Mouse (Mus musculus) liver, embryonic 13.5 days (tissue): ENCODE results near the gene Stat5a. TPM values are rescaled to one million over a fixed set of nuclear protein-coding genes. Genes with fewer than 3 reads are reported as not detected.

Experiments
- ATAC-seq: fragments of 200-750 bp; cut with Nextera tagmentation; 2 replicates; pipeline ENCODE4 v1.8.0; 2017; ENCODE audit warnings: low read depth, mild to moderate bottlenecking, moderate number of reproducible peaks, moderate library complexity
- DNase-seq: peaks from one replicate; pipeline ENCODE4 v3.0.0; 2022
- H3K27ac ChIP-seq: fragments of 300-500 bp; sonication (generic); 2 replicates; pipeline ENCODE4 v1.5.1; 2015; ENCODE audit warnings: moderate library complexity, mild to moderate bottlenecking, inconsistent platforms
- H3K27me3 ChIP-seq: fragments of 300-500 bp; sonication (generic); 2 replicates; pipeline ENCODE4 v1.6.1; 2015; ENCODE audit warnings: mild to moderate bottlenecking, inconsistent platforms
- H3K36me3 ChIP-seq: fragments of 300-500 bp; sonication (generic); 2 replicates; pipeline ENCODE4 v1.6.1; 2015; ENCODE audit warnings: mild to moderate bottlenecking, inconsistent platforms
- H3K4me1 ChIP-seq: fragments of 300-500 bp; sonication (generic); replicated peaks from 2 replicates; pipeline ENCODE4 v1.6.1; 2015; ENCODE audit warnings: inconsistent platforms
- H3K4me2 ChIP-seq: fragments of 300-500 bp; sonication (generic); 2 replicates; pipeline ENCODE4 v1.6.1; 2015; ENCODE audit warnings: inconsistent platforms, mild to moderate bottlenecking, moderate library complexity
- H3K4me3 ChIP-seq: fragments of 300-500 bp; sonication (generic); replicated peaks from 2 replicates; pipeline ENCODE4 v1.5.1; 2015; ENCODE audit warnings: mild to moderate bottlenecking, inconsistent platforms
- H3K9ac ChIP-seq: fragments of 300-500 bp; sonication (generic); 2 replicates; pipeline ENCODE4 v1.6.1; 2015; ENCODE audit warnings: mild to moderate bottlenecking, inconsistent platforms
- H3K9me3 ChIP-seq: fragments of 300-500 bp; sonication (generic); replicated peaks from 2 replicates; pipeline ENCODE4 v1.6.1; 2016; ENCODE audit warnings: inconsistent platforms
- whole genome bisulfite sequencing: fragments of 180-500 bp; shearing (Covaris S2); methylation state at CpG from one replicate; pipeline ENCODE4 v1.1.7; 2015; ENCODE audit not compliant: insufficient replicate concordance; 5-methylcytosine and 5-hydroxymethylcytosine counted together
- polyA plus RNA-seq: library from polyadenylated mRNA; unstranded; fragments of >200 nt; fragmentation: Nextera tagmentation; extraction: Ambion mirVana; gene quantifications from 2 replicates; pipeline ENCODE4 v1.2.1, GENCODE M21; 2015

The Stat5a gene
- polyA plus RNA-seq, 1 experiment from 2014 or later = 11.1 TPM

DNA sequence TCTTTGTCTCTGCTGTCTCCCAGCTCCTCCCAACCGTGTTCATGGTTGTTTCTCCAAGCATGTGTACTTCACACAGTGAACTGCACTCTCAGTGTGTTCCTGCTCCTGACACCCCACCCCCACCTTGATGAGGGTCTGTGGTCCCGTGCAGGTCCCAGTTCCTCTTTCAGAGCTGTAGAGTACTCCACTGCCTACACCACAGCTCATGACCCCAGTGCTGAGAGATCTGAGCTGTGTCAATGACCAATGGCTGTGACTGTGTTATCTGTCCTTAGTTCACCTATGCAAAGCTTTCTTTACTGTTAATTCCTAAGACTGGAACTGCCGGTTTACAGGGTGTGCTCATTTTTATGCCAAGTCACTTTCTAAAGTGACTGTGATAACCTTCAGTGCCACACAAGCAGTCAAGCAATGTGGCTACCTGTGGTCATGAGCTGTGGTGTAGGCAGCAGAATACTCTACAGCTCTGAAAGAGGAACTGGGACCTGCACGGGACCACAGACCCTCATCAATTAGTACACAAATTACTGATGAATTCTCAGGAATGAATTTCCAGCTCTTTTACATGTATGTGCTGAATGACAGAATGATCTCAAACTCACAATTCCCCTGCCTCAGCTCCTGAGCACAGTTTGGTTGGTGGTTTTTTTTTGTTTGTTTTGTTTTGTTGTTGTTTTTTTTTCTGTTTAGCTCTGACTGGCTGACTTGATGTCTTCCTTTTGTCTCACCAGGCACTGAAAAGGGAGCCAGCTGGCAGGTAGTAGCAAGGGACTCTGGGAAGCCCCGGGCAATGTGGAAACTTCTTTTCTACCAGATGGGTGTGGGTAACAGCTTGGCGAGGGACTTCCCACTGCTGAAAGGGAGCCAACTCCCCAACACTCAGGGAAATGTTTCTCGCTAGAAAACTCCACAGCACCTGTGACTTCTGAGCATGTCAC is 38.4 kb downstream of the Stat5a start:
- Histone ChIP-seq H3K27ac (0 out of 2 replicates have a peak overlapping the region, but pooled peaks have one; percentile 3), H3K9me3 (no peaks in the 10 kb centered on the region), H3K4me1 (peaks cover 17% of the 10 kb centered on the region), H3K27me3 (no peaks in the 10 kb centered on the region), H3K4me3 (no peak overlapping the region), H3K4me2 (no peak overlapping the region), H3K9ac (no peak overlapping the region), H3K36me3 (peaks cover 69% of the 10 kb centered on the region)
- WGBS = 67% methylated on average over 7 of the region's 7 CpGs
- no peak for ATAC-seq
- no peak for DNase-seq

DNA sequence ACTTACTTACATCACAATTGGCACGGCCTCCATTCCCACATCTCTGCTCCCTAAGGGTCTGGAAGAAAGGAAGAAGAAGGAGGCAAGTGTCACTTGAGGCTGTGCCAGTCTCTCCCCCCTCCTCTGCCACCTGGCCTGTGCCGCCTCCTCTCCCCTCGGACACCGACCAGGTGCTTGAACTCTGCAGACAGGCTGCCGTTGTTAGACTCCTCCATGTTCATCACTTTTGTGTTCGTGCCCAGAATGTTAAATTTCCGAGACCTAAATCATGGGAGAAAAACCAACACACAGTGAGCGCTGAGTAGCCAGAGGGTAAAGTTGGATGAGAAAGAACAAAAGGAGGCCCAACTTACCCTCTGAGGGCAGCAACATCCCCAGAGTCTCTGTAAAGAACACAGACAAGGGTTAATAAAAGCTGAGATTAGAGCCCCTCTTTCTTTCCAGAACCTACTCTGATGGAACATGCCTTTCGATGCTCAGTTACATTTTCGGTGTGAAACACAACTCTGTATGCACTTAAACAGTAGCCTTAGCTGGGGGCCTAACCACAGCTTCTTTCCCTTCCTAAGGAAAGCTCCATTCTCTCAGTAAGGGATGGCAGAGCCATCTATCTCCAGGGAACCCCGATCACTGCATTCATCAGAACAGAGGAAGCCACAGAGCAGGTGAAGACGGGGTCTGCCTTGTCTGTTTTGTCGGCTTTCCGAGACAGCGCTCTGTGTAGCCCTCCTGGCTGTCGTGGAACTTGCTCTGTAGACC is 39.5 kb downstream of the Stat5a start:
- WGBS = 85% methylated on average over 16 of the region's 16 CpGs
- H3K4me3 ChIP-seq = no peak overlapping the region
- H3K36me3 ChIP-seq = peaks cover 72% of the 10 kb centered on the region

DNA sequence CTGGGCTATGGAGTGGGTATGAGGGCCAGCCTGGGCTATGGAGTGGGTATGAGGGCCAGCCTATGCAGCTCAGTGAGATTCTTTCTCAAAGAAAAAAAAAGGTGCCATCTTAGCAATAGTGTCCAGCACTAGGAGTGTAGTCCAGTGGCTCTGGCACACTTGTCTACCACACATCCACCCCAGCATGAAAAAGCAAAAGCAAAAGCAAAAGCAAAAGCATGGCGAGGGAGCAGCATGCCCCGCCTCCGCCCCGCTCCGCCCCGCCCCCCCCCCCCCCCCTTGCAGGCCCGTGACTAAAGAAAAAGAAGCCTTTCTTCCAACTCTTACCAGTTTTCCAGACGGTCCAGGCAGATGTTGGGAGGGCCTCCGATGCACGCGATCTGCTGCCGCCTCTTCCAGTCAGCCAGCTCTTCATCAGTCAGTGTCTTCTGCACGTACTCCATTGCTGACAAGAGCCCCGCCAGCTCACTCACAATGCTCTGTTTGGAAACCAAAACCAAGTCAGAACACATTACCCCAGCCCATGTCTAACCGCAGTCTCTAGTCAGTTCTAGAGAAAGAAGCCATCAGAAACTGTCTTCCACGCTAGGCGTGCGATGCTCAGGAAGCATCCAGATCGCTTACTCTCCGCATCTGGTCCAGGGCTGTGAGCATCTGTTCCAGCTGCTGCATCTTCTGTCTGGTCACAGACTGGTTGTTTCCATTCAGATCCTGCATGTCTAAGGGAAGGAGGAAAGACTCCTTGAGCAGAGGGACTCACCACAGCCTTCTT is 45.6 kb downstream of the Stat5a start:
- 81% methylated on average over 17 of the region's 20 CpGs for WGBS
- Histone ChIP-seq H3K36me3 (peaks cover 83% of the 10 kb centered on the region), H3K4me3 (no peak overlapping the region), H3K27ac (no peak overlapping the region), H3K4me1 (peaks cover 33% of the 10 kb centered on the region), H3K9me3 (no peaks in the 10 kb centered on the region), H3K9ac (no peak overlapping the region), H3K27me3 (no peaks in the 10 kb centered on the region), H3K4me2 (no peak overlapping the region)
- DNase-seq (no peak), ATAC-seq (no peak)

More for the DNA sequence above, 39.5 kb downstream of the Stat5a start:
- Histone ChIP-seq H3K4me2 (no peak overlapping the region), H3K27me3 (no peaks in the 10 kb centered on the region), H3K9me3 (no peaks in the 10 kb centered on the region), H3K27ac (no peak overlapping the region), H3K4me1 (peaks cover 7% of the 10 kb centered on the region), H3K9ac (no peak overlapping the region)
- DNase-seq (no peak), ATAC-seq (no peak)

GRCm38 (mm10) chr11:100905929-100906328 is 46.8 kb downstream of the Stat5a start:
- H3K4me2 ChIP-seq = no peak overlapping the region
- 21% methylated on average over 1 of the region's 1 CpGs for WGBS
- H3K4me1 ChIP-seq = peaks cover 33% of the 10 kb centered on the region
- DNase-seq = no peak
- H3K9ac ChIP-seq = no peak overlapping the region
- H3K27ac ChIP-seq = 0 out of 2 replicates have a peak overlapping the region, but pooled peaks have one; percentile 24
- H3K27me3 ChIP-seq = no peaks in the 10 kb centered on the region
- peaks cover 81% of the 10 kb centered on the region for H3K36me3 ChIP-seq
- H3K9me3 ChIP-seq = no peaks in the 10 kb centered on the region
- no peak overlapping the region for H3K4me3 ChIP-seq
- ATAC-seq = no peak

- H3K4me2 ChIP-seq = no peak overlapping the region
- H3K27me3 ChIP-seq = no peaks in the 10 kb centered on the region
- ATAC-seq (peak; percentile 60), DNase-seq (no peak)
- H3K9ac ChIP-seq = 0 out of 2 replicates have a peak overlapping the region, but pooled peaks have one; percentile 5
- peaks cover 75% of the 10 kb centered on the region for H3K36me3 ChIP-seq
- no peak overlapping the region for H3K4me3 ChIP-seq
- peaks cover 33% of the 10 kb centered on the region for H3K4me1 ChIP-seq
- no peaks in the 10 kb centered on the region for H3K9me3 ChIP-seq
- 0 out of 2 replicates have a peak overlapping the region, but pooled peaks have one; percentile 24 for H3K27ac ChIP-seq
- 58% methylated on average over 4 of the region's 4 CpGs for WGBS
These were observed 47.7 kb downstream of the Stat5a start for GRCm38 (mm10) chr11:100906885-100907284.

GRCm38 (mm10) chr11:100908112-100908511 is 49.0 kb downstream of the Stat5a start:
- ATAC-seq (no peak), DNase-seq (no peak)
- no peak overlapping the region for H3K9ac ChIP-seq
- no peak overlapping the region for H3K4me2 ChIP-seq
- H3K27me3 ChIP-seq = no peaks in the 10 kb centered on the region
- 73% methylated on average over 2 of the region's 2 CpGs for whole genome bisulfite sequencing
- H3K4me3 ChIP-seq = no peak overlapping the region
- H3K27ac ChIP-seq = no peak overlapping the region; the same call in 1 of the 2 replicates
- H3K36me3 ChIP-seq = peaks cover 65% of the 10 kb centered on the region
- H3K4me1 ChIP-seq = peaks cover 42% of the 10 kb centered on the region
- H3K9me3 ChIP-seq = no peaks in the 10 kb centered on the region

GRCm38 (mm10) chr11:100908567-100908966 is 49.4 kb downstream of the Stat5a start:
- DNase-seq = no peak
- Histone ChIP-seq H3K4me1 (peaks cover 44% of the 10 kb centered on the region), H3K27ac (no peak overlapping the region), H3K27me3 (no peaks in the 10 kb centered on the region), H3K9me3 (no peaks in the 10 kb centered on the region), H3K4me2 (no peak overlapping the region), H3K36me3 (peaks cover 61% of the 10 kb centered on the region), H3K4me3 (no peak overlapping the region), H3K9ac (no peak overlapping the region)
- 79% methylated on average over 9 of the region's 9 CpGs for WGBS
- no peak for ATAC-seq

DNA sequence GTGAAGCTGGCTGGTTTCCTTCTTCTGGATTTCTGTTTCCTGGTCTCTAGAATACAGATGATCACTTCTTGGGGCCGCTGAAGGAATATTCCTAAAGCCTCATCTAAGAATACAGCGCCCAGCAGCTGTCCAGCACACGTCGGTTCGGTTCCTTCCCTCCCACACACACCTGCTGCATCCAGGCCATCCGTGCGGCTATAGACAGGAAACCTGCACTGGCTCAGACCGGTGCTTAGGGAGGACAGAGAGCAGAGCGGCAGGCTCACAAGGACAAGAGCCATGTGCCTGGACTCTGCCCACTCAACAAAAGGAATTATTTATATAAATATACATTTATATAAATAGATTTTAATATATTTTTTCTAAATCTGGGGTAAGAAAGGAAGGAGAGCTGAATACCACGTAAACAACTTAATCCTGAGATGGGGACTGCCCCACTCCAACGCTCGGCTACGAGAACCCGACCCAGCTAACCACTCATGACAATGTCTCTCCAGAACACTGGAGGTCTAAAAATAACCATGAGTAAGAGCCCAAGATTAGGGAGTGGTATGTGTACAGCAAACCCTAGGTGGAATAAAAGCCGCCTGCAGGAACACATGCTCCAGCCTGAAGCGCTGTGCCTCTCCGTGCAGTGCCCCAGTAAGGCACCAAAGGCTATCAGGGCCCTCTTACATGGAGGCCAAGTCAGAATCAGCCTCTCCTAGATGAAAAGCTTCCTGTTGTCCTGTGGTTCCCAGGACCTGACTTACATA is 53.4 kb downstream of the Stat5a start:
- peaks cover 19% of the 10 kb centered on the region for H3K4me1 ChIP-seq
- 0 out of 2 replicates have a peak, but pooled peaks cover 4% of the 10 kb centered on the region for H3K9me3 ChIP-seq
- no peak for DNase-seq
- H3K27me3 ChIP-seq = no peaks in the 10 kb centered on the region
- no peak overlapping the region for H3K4me2 ChIP-seq
- H3K4me3 ChIP-seq = no peak overlapping the region
- no peak overlapping the region for H3K27ac ChIP-seq
- no peak overlapping the region for H3K9ac ChIP-seq
- 85% methylated on average over 17 of the region's 17 CpGs for WGBS
- peaks cover 43% of the 10 kb centered on the region for H3K36me3 ChIP-seq
- no peak for ATAC-seq

DNA sequence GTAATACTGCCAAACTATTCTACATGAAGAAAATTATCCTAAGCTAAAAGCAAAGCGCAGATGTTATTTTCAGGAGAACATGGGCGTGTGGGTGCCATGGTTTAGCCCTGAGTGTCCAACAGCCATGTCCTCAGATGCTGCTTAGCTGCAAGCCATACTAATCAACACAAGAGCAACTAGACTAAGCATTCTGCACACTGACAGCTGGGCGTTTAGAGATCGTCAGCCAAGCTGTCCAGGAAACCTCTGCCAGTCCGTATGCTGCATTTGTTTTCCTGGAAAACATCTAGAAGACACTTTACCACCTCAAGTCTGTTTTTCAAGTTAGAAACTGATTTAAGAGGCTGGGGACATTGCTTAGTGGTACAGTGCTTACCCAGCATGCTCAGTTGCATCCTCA is 55.3 kb downstream of the Stat5a start:
- Histone ChIP-seq H3K27me3 (no peaks in the 10 kb centered on the region), H3K36me3 (peaks cover 39% of the 10 kb centered on the region), H3K9ac (no peak overlapping the region), H3K9me3 (0 out of 2 replicates have a peak, but pooled peaks cover 4% of the 10 kb centered on the region), H3K27ac (no peak overlapping the region), H3K4me3 (no peak overlapping the region), H3K4me1 (peaks cover 27% of the 10 kb centered on the region), H3K4me2 (no peak overlapping the region)
- DNase-seq (no peak), ATAC-seq (no peak)
- WGBS = 82% methylated on average over 5 of the region's 5 CpGs

DNA sequence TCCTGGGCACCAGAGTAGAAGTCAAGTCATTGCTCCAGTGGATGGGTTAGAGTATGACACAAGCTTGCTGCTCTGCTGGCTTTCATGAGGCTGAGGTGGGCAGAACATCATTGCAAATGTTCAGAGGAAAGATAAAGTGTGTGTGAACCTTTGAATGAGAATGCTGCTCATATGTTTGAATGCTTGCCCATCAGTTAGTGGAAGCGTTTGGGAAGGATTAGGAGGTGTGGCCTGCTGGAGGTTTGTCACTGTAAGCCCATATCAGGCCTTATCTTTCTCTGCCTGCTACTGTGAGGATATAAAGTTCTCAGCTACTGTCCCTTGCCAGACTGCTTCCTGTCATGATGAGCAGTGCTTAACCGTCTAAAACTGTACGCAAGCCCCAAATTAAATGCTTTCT is 55.9 kb downstream of the Stat5a start:
- Histone ChIP-seq H3K9ac (no peak overlapping the region), H3K4me2 (no peak overlapping the region), H3K4me1 (peaks cover 34% of the 10 kb centered on the region), H3K9me3 (0 out of 2 replicates have a peak, but pooled peaks cover 4% of the 10 kb centered on the region), H3K4me3 (no peak overlapping the region), H3K36me3 (peaks cover 34% of the 10 kb centered on the region), H3K27ac (no peak overlapping the region), H3K27me3 (no peaks in the 10 kb centered on the region)
- no peak for ATAC-seq
- WGBS = 76% methylated on average over 3 of the region's 3 CpGs
- DNase-seq = no peak
